Mouse (Mus musculus): Measurements from ENCODE around the gene Ces2a.
A peak's percentile ranks its signal among the peaks of the same experiment; 100 is the strongest.

Gene Ces2a

DNA sequence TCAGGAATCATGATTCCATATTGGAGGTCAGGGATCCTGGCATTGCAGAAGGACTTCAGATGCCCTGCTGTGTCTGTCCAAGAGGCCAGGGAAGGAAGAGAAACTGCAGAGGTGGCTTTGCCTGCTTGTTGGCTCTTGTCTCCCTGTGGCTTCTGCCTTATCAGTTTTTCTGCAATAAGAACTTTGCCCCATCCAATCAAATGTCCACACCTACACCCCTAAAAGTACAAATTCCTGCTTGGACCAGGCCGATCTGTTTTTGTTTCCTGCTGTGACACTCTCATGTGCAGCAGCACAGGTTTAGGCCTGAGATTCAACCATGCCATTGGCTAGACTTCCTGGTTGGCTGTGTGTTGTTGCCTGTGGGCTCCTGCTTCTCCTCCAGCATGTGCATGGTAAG, at the start of gene Ces2a:
Ces2a (plus strand) TSS at position 251 of the 400 bp plus-strand sequence.
- no peak for DNase-seq (ENCODE audit: low read depth, low spot score)

- no peak for DNase-seq (ENCODE audit: low read depth, low spot score)
Measured at GRCm38 (mm10) chr8:104688433-104688832, 45.4 kb upstream of the Ces2a start.

- DNase-seq (ENCODE audit: low read depth, low spot score) = no peak
Measured at GRCm38 (mm10) chr8:104698556-104698955, 35.2 kb upstream of the Ces2a start.

DNA sequence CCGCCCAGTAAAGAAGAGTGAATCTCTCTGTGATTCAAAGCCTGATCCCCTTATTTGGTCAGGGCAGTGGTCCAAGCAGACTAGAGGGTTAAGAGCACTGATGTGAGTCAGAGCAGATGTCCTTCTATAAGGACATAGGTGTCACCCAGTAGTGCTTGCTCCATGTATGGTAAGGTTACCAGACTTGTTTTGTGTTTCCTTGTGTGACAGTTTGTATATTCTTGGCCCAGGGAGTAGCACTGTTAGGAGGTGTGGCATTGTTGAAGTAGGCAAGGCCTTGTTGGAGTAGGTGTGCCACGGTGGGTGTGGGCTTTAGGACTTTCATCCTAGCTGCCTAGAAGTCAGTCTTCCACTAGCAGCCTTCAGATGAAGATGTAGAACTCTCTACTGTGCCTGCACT, 31.9 kb upstream of the Ces2a start:
- DNase-seq (ENCODE audit: low read depth, low spot score) = no peak

- no peak for DNase-seq (ENCODE audit: low read depth, low spot score)
Measured at GRCm38 (mm10) chr8:104721166-104721565, 12.6 kb upstream of the Ces2a start.

DNA sequence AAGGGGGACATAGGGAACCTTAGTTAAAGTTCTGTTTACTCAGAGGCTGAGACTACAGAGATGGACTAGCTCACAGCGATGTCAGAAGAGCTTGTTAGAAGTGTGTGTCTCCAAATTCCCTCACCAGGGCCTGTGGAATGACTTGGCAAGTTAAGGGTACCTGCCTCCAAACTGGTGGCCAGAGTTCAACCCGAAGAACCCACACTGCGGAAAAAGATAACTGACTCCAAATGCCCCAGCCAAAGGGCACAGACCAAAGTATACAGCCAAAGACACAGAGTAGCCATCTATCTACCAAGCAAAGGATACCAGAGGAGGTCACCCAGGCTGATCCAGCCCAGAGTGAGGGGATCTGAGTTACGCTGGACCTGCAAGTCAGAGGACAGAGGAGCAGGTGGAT, 2.4 kb upstream of the Ces2a start:
- no peak for DNase-seq (ENCODE audit: low read depth, low spot score)

GRCm38 (mm10) chr8:104731969-104732368, 1.8 kb upstream of the Ces2a start:
- no peak for DNase-seq (ENCODE audit: low read depth, low spot score)

- no peak for DNase-seq (ENCODE audit: low read depth, low spot score)
Measured at GRCm38 (mm10) chr8:104742039-104742438, 8.2 kb downstream of the Ces2a start.

- no peak for DNase-seq (ENCODE audit: low read depth, low spot score)
Measured at GRCm38 (mm10) chr8:104743410-104743809, 9.6 kb downstream of the Ces2a start.

DNA sequence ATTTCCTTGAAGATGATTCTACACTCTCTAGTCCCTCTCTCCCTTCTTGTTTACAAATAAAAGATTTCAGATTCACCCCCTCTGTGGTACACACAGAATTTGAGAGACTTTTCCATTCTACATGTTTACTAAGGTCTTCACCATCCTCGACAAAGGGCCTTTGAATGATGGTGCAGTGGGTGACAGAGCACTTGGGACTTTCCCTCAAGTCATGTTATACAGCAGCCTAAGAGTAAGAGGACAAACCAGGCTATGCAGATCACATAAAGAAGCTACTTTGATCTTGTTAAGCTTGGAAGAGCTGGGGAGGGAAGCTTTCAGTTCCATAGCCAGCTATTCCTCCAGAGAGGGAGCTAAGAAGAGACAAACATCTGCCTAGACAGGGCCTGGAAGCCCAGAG, 19.0 kb downstream of the Ces2a start:
- DNase-seq (ENCODE audit: low read depth, low spot score) = no peak

DNA sequence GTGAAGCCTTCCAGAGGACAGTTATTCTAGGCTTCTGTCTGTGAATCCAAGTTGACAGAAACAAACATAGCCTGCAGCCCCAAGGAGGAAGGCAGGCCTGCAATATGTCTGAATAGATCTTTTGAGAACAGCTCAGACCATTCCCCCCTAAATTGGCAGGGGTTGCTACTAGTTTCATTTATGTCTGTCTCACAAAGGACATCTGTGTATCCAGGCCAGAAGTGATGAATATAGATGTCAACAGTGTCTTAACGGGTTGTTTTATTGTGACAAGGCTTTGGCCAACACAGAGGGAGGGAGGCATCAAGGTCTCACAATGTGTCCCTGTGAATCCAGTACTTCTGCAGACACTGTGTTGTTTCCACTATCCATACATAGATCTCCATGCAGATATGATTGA, 23.8 kb downstream of the Ces2a start:
- no peak for DNase-seq (ENCODE audit: low read depth, low spot score)

GRCm38 (mm10) chr8:104758209-104758608, 24.4 kb downstream of the Ces2a start:
- no peak for DNase-seq (ENCODE audit: low read depth, low spot score)

- DNase-seq (ENCODE audit: low read depth, low spot score) = no peak
Measured at GRCm38 (mm10) chr8:104761126-104761525, 27.3 kb downstream of the Ces2a start.

DNA sequence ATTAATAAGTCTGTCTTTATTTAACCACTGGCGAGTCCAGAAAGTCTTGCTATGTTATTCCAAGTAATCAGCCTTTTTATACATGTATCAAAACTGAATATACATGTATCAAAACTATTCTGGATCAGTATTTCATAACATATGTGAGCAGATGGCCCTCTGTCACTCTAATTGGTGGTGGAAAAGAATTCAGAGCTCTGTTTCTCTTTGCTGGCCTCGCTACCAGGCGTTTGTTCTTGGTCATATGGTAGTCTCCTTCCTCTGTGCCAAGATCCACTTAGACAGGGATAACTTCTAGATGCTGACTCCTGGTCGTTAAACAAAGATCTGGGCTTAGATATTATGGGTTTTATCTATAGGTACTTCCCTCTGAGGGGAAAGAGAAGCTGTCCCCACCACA, 32.7 kb downstream of the Ces2a start:
- DNase-seq (ENCODE audit: low read depth, low spot score) = no peak

- no peak for DNase-seq (ENCODE audit: low read depth, low spot score)
Measured at GRCm38 (mm10) chr8:104770365-104770764, 36.6 kb downstream of the Ces2a start.

GRCm38 (mm10) chr8:104787049-104787448, 53.2 kb downstream of the Ces2a start:
- DNase-seq (ENCODE audit: low read depth, low spot score) = no peak

GRCm38 (mm10) chr8:104788929-104789328, 55.1 kb downstream of the Ces2a start:
- DNase-seq (ENCODE audit: low read depth, low spot score) = no peak

GRCm38 (mm10) chr8:104789886-104790680, 56.3 kb downstream of the Ces2a start:
- DNase-seq (ENCODE audit: low read depth, low spot score) = peak; percentile 38

Measured in ES-CJ7 (cell line).